12 mouse cellular contexts compared by ENCODE assay signal in genomic region chr1:177470091-177470490, GRCm38 (mm10). TPM values are rescaled to one million over a fixed set of nuclear protein-coding genes. Genes with fewer than 3 reads are reported as not detected.
DNase-seq lines count a peak whose midpoint lies in the region; ATAC-seq and TF ChIP-seq lines count a peak whose summit lies in the region.
"Had no signal": no experiment of that assay in that cellular context is flagged by ENCODE, and none has a peak within 500 bp of the region (broad histone marks: within the 10 kb centered on the region; RNA-seq: fewer than 3 reads in every experiment).

No protein-coding gene starts in this region.

- H3K27me3 ChIP-seq in embryonic facial prominence, embryonic 10.5 days (replicated peaks; ENCODE audit: low read depth, poor library complexity, severe bottlenecking): 0 out of 2 replicates have a peak, but pooled peaks cover 5% of the 10 kb centered on the region
- no peaks in the 10 kb centered on the region for H3K27me3 ChIP-seq in heart, postnatal 0 days (ENCODE audit: control insufficient read depth, insufficient read depth, low read length)
- H3K27me3 ChIP-seq in liver, embryonic 11.5 days (replicated peaks; ENCODE audit: control insufficient read depth, insufficient read depth, low read length): no peaks in the 10 kb centered on the region
- H3K27me3 ChIP-seq: embryonic facial prominence, embryonic 15.5 days; limb, embryonic 12.5 days; neural tube, embryonic 15.5 days had no signal

- peak; percentile 66 for ATAC-seq in heart, postnatal 0 days (ENCODE audit: insufficient read depth, low read depth)
- 0 out of 2 replicates have a peak, but pooled peaks have one; percentile 1 for ATAC-seq in megakaryocyte, adult 5-6 weeks (ENCODE audit: poor library complexity, severe bottlenecking)
- no peak for ATAC-seq in liver, embryonic 11.5 days (replicated peaks; ENCODE audit: low FRiP score)

- H3K4me1 ChIP-seq in embryonic facial prominence, embryonic 10.5 days: no peaks in the 10 kb centered on the region
- no peaks in the 10 kb centered on the region for H3K4me1 ChIP-seq in heart, postnatal 0 days (ENCODE audit: control insufficient read depth, insufficient read depth)
- H3K4me1 ChIP-seq in liver, embryonic 11.5 days (replicated peaks; ENCODE audit: control insufficient read depth, insufficient read depth, low read length): no peaks in the 10 kb centered on the region
- H3K4me1 ChIP-seq: embryonic facial prominence, embryonic 15.5 days; limb, embryonic 12.5 days; neural tube, embryonic 15.5 days had no signal

- H3K9ac ChIP-seq in heart, postnatal 0 days (replicated peaks; ENCODE audit: low read depth, low read length): no peak overlapping the region
- H3K9ac ChIP-seq in liver, embryonic 11.5 days (ENCODE audit: low read depth, low read length): no peak overlapping the region
- H3K9ac ChIP-seq: embryonic facial prominence, embryonic 15.5 days; limb, embryonic 12.5 days; neural tube, embryonic 15.5 days had no signal

- 0 out of 2 replicates have a peak overlapping the region, but pooled peaks have one; percentile 44 for H3K27ac ChIP-seq in embryonic facial prominence, embryonic 10.5 days (replicated peaks)
- H3K27ac ChIP-seq in heart, postnatal 0 days (ENCODE audit: low read depth): no peak overlapping the region
- H3K27ac ChIP-seq in liver, embryonic 11.5 days (ENCODE audit: low read depth, low read length): no peak overlapping the region
- H3K27ac ChIP-seq: embryonic facial prominence, embryonic 15.5 days; limb, embryonic 12.5 days; neural tube, embryonic 15.5 days had no signal

- H3K9me3 ChIP-seq in embryonic facial prominence, embryonic 10.5 days: no peaks in the 10 kb centered on the region
- H3K9me3 ChIP-seq in heart, postnatal 0 days (replicated peaks; ENCODE audit: control insufficient read depth, low read length): no peaks in the 10 kb centered on the region
- H3K9me3 ChIP-seq in liver, embryonic 11.5 days (ENCODE audit: control insufficient read depth, low read length): no peaks in the 10 kb centered on the region
- H3K9me3 ChIP-seq: embryonic facial prominence, embryonic 15.5 days; limb, embryonic 12.5 days; neural tube, embryonic 15.5 days had no signal

- TF ChIP-seq CTCF in heart, postnatal 0 days (IDR thresholded peaks at IDR 0.05; ENCODE audit: low read depth): no peak

- H3K4me3 ChIP-seq in embryonic facial prominence, embryonic 10.5 days: no peak overlapping the region
- no peak overlapping the region for H3K4me3 ChIP-seq in heart, postnatal 0 days (ENCODE audit: low read depth, low read length)
- H3K4me3 ChIP-seq in liver, embryonic 11.5 days (ENCODE audit: low read depth, low read length): no peak overlapping the region
- H3K4me3 ChIP-seq: embryonic facial prominence, embryonic 15.5 days; limb, embryonic 12.5 days; neural tube, embryonic 15.5 days had no signal

- peak; percentile 32 for DNase-seq in kidney, postnatal 14 days
- no peak for DNase-seq in kidney, postnatal 4 days
- no peak for DNase-seq in embryonic facial prominence, embryonic 10.5 days (ENCODE audit: low spot score)
- peak; percentile 42 for DNase-seq in heart, postnatal 0 days (ENCODE audit: low spot score)
- no peak for DNase-seq in liver, embryonic 11.5 days (ENCODE audit: low spot score)
- DNase-seq in ovary, postnatal 10 days (ENCODE audit: low spot score): no peak
- DNase-seq in thymus, postnatal 0 days (ENCODE audit: low spot score): no peak
- DNase-seq: right cerebral cortex, postnatal 25 days had no signal

- 79% methylated on average over 4 of the region's 4 CpGs for WGBS in embryonic facial prominence, embryonic 10.5 days
- WGBS in heart, postnatal 0 days: 51% methylated on average over 4 of the region's 4 CpGs
- 40% methylated on average over 4 of the region's 4 CpGs for WGBS in liver, embryonic 11.5 days

- TF ChIP-seq EP300 in heart, postnatal 0 days (IDR thresholded peaks at IDR 0.05; ENCODE audit: low read depth): no peak

- H3K4me2 ChIP-seq in heart, postnatal 0 days (ENCODE audit: low read depth, low read length): no peak overlapping the region
- H3K4me2 ChIP-seq in liver, embryonic 11.5 days: no peak overlapping the region
- H3K4me2 ChIP-seq: embryonic facial prominence, embryonic 15.5 days; limb, embryonic 12.5 days; neural tube, embryonic 15.5 days had no signal

- H3K36me3 ChIP-seq in embryonic facial prominence, embryonic 10.5 days (replicated peaks): no peaks in the 10 kb centered on the region
- H3K36me3 ChIP-seq in heart, postnatal 0 days (replicated peaks; ENCODE audit: control insufficient read depth, insufficient read depth, low read length): no peaks in the 10 kb centered on the region
- H3K36me3 ChIP-seq in liver, embryonic 11.5 days (ENCODE audit: control insufficient read depth, insufficient read depth, low read length): no peaks in the 10 kb centered on the region
- H3K36me3 ChIP-seq: embryonic facial prominence, embryonic 15.5 days; limb, embryonic 12.5 days; neural tube, embryonic 15.5 days had no signal

RNA-seq across cellular contexts. Expression of gene Zbtb18, which starts 27.9 kb away (rescaled TPM):
- 2.1 and 3.4 TPM in 2 replicates for polyA plus RNA-seq in embryonic facial prominence, embryonic 10.5 days (2016; fragmentation: Nextera tagmentation; extraction: Ambion mirVana)
- total RNA-seq in heart, postnatal 0 days (2014; rRNA removed; ENCODE audit: low replicate concordance): 12.5 and 15.2 TPM in 2 replicates
- 1.3 and 1.7 TPM in 2 replicates for polyA plus RNA-seq in heart, postnatal 0 days (2015; fragmentation: Nextera tagmentation; extraction: Ambion mirVana)
- 45.0 and 48.4 TPM in 2 replicates for total RNA-seq in megakaryocyte, adult 5-6 weeks (2015)
- total RNA-seq in megakaryocyte, adult 5-6 weeks (2017): 47.9 and 73.7 TPM in 2 replicates
- 1.5 and 2.4 TPM in 2 replicates for polyA plus RNA-seq in liver, embryonic 11.5 days (2014; fragmentation: Nextera tagmentation; extraction: Ambion mirVana)
- polyA plus RNA-seq in thymus, postnatal 0 days (2015; fragmentation: Nextera tagmentation; extraction: Ambion mirVana): 5.9 and 7.1 TPM in 2 replicates

Comparison
In these comparisons a context has a peak if more than half of its experiments do, and no peak if none do; other contexts are left out.
1. DNase-seq: peak in kidney, postnatal 14 days (single experiment) and heart, postnatal 0 days (single experiment); none in kidney, postnatal 4 days (0 of 2), embryonic facial prominence, embryonic 10.5 days (single experiment), liver, embryonic 11.5 days (single experiment), ovary, postnatal 10 days (single experiment) and thymus, postnatal 0 days (single experiment).